Mouse (Mus musculus) liver, postnatal 0 days (tissue): ENCODE data around the gene Gm6096.

Experiments
- CTCF ChIP-seq: sonication (generic); IDR thresholded peaks from 2 replicates; pipeline ENCODE4 v1.5.1; 2016; ENCODE audit warnings: antibody characterized with exemption, low read depth
- EP300 ChIP-seq: IDR thresholded peaks from 2 replicates; pipeline ENCODE4 v1.6.1; 2016; ENCODE audit warnings: antibody characterized with exemption, low read depth, mild to moderate bottlenecking

DNA sequence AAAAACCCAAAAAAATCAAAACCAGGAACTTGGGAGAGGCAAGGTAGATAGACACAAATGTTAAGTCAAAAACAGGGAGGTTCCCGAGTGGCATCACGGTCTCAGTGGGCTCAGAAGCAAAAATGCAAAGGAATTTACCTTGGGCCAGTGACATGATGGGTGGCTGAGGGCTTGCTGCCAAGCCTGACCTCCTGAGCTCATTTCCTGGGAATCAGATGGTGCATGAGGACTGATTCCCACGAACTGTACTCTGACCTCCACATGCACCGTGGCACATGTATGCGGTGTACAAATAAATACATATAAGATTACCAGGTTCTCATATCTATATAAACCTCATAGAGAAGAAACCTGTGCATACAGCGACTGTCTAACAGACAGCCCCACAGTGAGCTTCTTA, 26.5 kb upstream of the Gm6096 start:
- TF ChIP-seq EP300 (no peak), CTCF (no peak)
